Mouse (Mus musculus) liver, embryonic 14.5 days (tissue): ENCODE data around the gene Spin1.

Experiments
- CTCF ChIP-seq: IDR thresholded peaks from 2 replicates; pipeline ENCODE4 v1.5.1; 2016; ENCODE audit warnings: antibody characterized with exemption, low read depth, control low read depth
- EP300 ChIP-seq: IDR thresholded peaks from 2 replicates; pipeline ENCODE4 v1.6.1; 2016; ENCODE audit warnings: antibody characterized with exemption, low read depth

DNA sequence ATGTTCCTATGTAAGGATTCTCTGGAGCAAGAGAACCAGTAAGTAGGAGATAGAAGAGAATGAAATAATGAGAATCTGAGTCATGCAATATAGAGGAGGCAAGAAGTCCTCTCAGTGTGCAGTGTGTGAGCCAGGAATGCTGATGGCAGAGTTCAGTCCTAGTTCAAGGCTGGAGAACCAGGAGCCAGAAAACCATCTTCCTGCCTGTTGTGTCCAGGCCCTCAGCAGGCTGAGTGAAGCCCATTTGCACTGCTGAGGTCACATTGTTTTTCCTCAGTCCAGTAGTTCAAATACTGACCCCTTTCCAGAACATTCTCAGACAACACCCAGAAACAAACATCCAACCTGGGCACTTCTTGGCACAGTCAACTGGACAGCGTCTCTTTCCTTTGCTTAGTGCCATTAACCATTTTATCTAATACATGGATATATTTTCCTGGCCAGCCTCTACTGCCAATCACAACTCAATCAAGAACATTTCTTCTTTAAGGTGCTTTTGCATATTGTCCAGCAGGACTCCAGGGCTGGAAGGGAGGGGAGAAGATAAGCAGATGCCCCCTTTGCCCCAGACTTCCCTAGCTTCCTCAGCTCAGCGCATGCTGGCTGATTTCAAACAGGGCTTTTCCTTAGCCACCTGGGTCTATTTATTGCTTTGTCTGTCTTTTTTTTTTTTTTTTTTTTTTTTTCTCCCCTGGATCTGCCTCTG is 36.5 kb downstream of the Spin1 start:
- TF ChIP-seq CTCF, result no peak
- no peak for TF ChIP-seq EP300
